Mouse (Mus musculus): ENCODE data around the gene Pacsin3. TPM values are rescaled to one million over a fixed set of nuclear protein-coding genes. Genes with fewer than 3 reads are reported as not detected.
A peak's percentile ranks its signal among the peaks of the same experiment; 100 is the strongest.

Pacsin3 gene
- polyA plus RNA-seq (2012; rRNA removed) (67.8 and 73.8 TPM in 2 replicates), polyA plus RNA-seq (2014; fragmentation: Nextera tagmentation; extraction: Ambion mirVana) (43.2 and 44.7 TPM in 2 replicates)

DNA sequence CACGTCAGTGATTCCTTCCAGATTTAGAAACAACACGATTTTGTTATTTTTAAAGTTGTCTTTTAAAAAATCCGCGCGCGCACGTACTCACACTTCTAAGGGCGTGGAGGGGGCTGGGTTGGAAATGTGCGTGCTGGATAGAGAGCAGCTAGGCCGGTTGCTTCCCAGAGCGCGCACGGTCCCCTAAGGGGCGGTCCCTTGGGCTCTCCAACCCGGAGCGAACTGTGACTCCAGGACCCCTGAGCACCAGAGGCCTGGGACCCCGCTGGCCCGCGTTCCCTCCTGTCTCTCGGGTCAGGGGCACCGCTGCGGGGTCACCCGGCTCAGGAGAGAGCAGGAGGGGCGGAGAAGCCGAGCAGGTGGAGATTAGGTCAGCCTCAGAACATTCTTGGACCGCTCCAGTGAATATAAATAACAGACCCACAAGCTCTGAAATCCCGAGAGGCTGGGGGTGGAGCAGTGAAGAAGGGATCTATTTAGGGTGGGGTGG, at the start of gene Pacsin3:
Gene Pacsin3 (plus strand): TSS at position 294 of the 490 bp plus-strand sequence.
- H3K9me3 ChIP-seq (ENCODE audit: control insufficient read depth, low read length), result no peaks in the 10 kb centered on the region
- no peak for TF ChIP-seq POLR2A (IDR thresholded peaks at IDR 0.05; ENCODE audit: borderline replicate concordance, extremely low read depth, insufficient read depth, insufficient read length)
- ATAC-seq (ENCODE audit: low FRiP score, low read depth) (no peak), DNase-seq (ENCODE audit: low spot score) (peak; percentile 16)
- peak within 1 kb of the TSS; percentile 67 for H3K4me3 ChIP-seq (replicated peaks; ENCODE audit: low read length)
- peaks cover 19% of the 10 kb centered on the region; the same call in 1 of the 2 replicates for H3K27me3 ChIP-seq (ENCODE audit: control insufficient read depth, insufficient read depth, low read length)
- H3K27ac ChIP-seq (replicated peaks; ENCODE audit: low read depth, low read length), result peak within 1 kb of the TSS; percentile 77
- peaks cover under 1% of the 10 kb centered on the region; the same call in 1 of the 2 replicates for H3K36me3 ChIP-seq (ENCODE audit: control insufficient read depth, insufficient read depth, low read length)
- peak within 1 kb of the TSS; percentile 69 for H3K9ac ChIP-seq (ENCODE audit: low read depth, low read length, severe bottlenecking)
- 2% methylated on average over 27 of the region's 27 CpGs for WGBS
- peaks cover 21% of the 10 kb centered on the region for H3K4me1 ChIP-seq (ENCODE audit: control insufficient read depth, insufficient read depth, low read length)
- peak within 1 kb of the TSS; percentile 95 for H3K4me2 ChIP-seq (replicated peaks; ENCODE audit: low read depth, low read length, severe bottlenecking)

- no peak for TF ChIP-seq POLR2A (IDR thresholded peaks at IDR 0.05; ENCODE audit: borderline replicate concordance, extremely low read depth, insufficient read depth, insufficient read length)
- Histone ChIP-seq H3K4me1 (ENCODE audit: control insufficient read depth, insufficient read depth, low read length) (peaks cover 15% of the 10 kb centered on the region), H3K36me3 (ENCODE audit: control insufficient read depth, insufficient read depth, low read length) (peaks cover 57% of the 10 kb centered on the region), H3K4me3 (replicated peaks; ENCODE audit: low read length) (no peak overlapping the region), H3K4me2 (replicated peaks; ENCODE audit: low read depth, low read length, severe bottlenecking) (no peak overlapping the region), H3K9ac (ENCODE audit: low read depth, low read length, severe bottlenecking) (no peak overlapping the region), H3K9me3 (ENCODE audit: control insufficient read depth, low read length) (no peaks in the 10 kb centered on the region), H3K27me3 (ENCODE audit: control insufficient read depth, insufficient read depth, low read length) (no peaks in the 10 kb centered on the region), H3K27ac (replicated peaks; ENCODE audit: low read depth, low read length) (no peak overlapping the region)
- 88% methylated on average over 9 of the region's 9 CpGs for WGBS
- DNase-seq (ENCODE audit: low spot score), result no peak
- ATAC-seq (ENCODE audit: low FRiP score, low read depth), result no peak
These were observed 49.4 kb upstream of the Pacsin3 start for GRCm38 (mm10) chr2:91206254-91206775.

GRCm38 (mm10) chr2:91213311-91213710, 42.4 kb upstream of the Pacsin3 start:
- H3K36me3 ChIP-seq (ENCODE audit: control insufficient read depth, insufficient read depth, low read length), result peaks cover 70% of the 10 kb centered on the region
- H3K27ac ChIP-seq (replicated peaks; ENCODE audit: low read depth, low read length), result no peak overlapping the region
- no peak overlapping the region for H3K4me3 ChIP-seq (replicated peaks; ENCODE audit: low read length)
- no peaks in the 10 kb centered on the region for H3K9me3 ChIP-seq (ENCODE audit: control insufficient read depth, low read length)
- DNase-seq (ENCODE audit: low spot score) (no peak), ATAC-seq (ENCODE audit: low FRiP score, low read depth) (no peak)
- no peak for TF ChIP-seq POLR2A (IDR thresholded peaks at IDR 0.05; ENCODE audit: borderline replicate concordance, extremely low read depth, insufficient read depth, insufficient read length)
- no peaks in the 10 kb centered on the region for H3K4me1 ChIP-seq (ENCODE audit: control insufficient read depth, insufficient read depth, low read length)
- H3K9ac ChIP-seq (ENCODE audit: low read depth, low read length, severe bottlenecking), result no peak overlapping the region
- no peak overlapping the region for H3K4me2 ChIP-seq (replicated peaks; ENCODE audit: low read depth, low read length, severe bottlenecking)
- H3K27me3 ChIP-seq (ENCODE audit: control insufficient read depth, insufficient read depth, low read length), result no peaks in the 10 kb centered on the region

- Histone ChIP-seq H3K27ac (replicated peaks; ENCODE audit: low read depth, low read length) (no peak overlapping the region), H3K4me1 (ENCODE audit: control insufficient read depth, insufficient read depth, low read length) (no peaks in the 10 kb centered on the region), H3K9ac (ENCODE audit: low read depth, low read length, severe bottlenecking) (no peak overlapping the region), H3K4me2 (replicated peaks; ENCODE audit: low read depth, low read length, severe bottlenecking) (no peak overlapping the region), H3K27me3 (ENCODE audit: control insufficient read depth, insufficient read depth, low read length) (no peaks in the 10 kb centered on the region), H3K9me3 (ENCODE audit: control insufficient read depth, low read length) (no peaks in the 10 kb centered on the region), H3K36me3 (ENCODE audit: control insufficient read depth, insufficient read depth, low read length) (peaks cover 36% of the 10 kb centered on the region), H3K4me3 (replicated peaks; ENCODE audit: low read length) (no peak overlapping the region)
- WGBS, result 60% methylated on average over 4 of the region's 4 CpGs
- DNase-seq (ENCODE audit: low spot score), result no peak
- ATAC-seq (ENCODE audit: low FRiP score, low read depth), result no peak
- no peak for TF ChIP-seq POLR2A (IDR thresholded peaks at IDR 0.05; ENCODE audit: borderline replicate concordance, extremely low read depth, insufficient read depth, insufficient read length)
These were observed 38.7 kb upstream of the Pacsin3 start for GRCm38 (mm10) chr2:91217032-91217431.

- no peak for DNase-seq (ENCODE audit: low spot score)
- ATAC-seq (ENCODE audit: low FRiP score, low read depth), result no peak
- no peak overlapping the region for H3K4me3 ChIP-seq (replicated peaks; ENCODE audit: low read length)
- 97% methylated on average over 3 of the region's 3 CpGs for WGBS
- H3K9ac ChIP-seq (ENCODE audit: low read depth, low read length, severe bottlenecking), result no peak overlapping the region
- H3K9me3 ChIP-seq (ENCODE audit: control insufficient read depth, low read length), result no peaks in the 10 kb centered on the region
- TF ChIP-seq POLR2A (IDR thresholded peaks at IDR 0.05; ENCODE audit: borderline replicate concordance, extremely low read depth, insufficient read depth, insufficient read length), result no peak
- no peaks in the 10 kb centered on the region for H3K4me1 ChIP-seq (ENCODE audit: control insufficient read depth, insufficient read depth, low read length)
- no peak overlapping the region for H3K4me2 ChIP-seq (replicated peaks; ENCODE audit: low read depth, low read length, severe bottlenecking)
- no peak overlapping the region for H3K27ac ChIP-seq (replicated peaks; ENCODE audit: low read depth, low read length)
- H3K27me3 ChIP-seq (ENCODE audit: control insufficient read depth, insufficient read depth, low read length), result no peaks in the 10 kb centered on the region
- H3K36me3 ChIP-seq (ENCODE audit: control insufficient read depth, insufficient read depth, low read length), result peaks cover 9% of the 10 kb centered on the region; the same call in 1 of the 2 replicates
These were observed 35.3 kb upstream of the Pacsin3 start for GRCm38 (mm10) chr2:91220501-91220900.

Data from limb, embryonic 14.5 days (tissue).